Mouse (Mus musculus) CH12.LX (cell line): ENCODE results near the gene Mob3b. TPM values are rescaled to one million over a fixed set of nuclear protein-coding genes. Genes with fewer than 3 reads are reported as not detected.

Experiments used
- DNase-seq: peaks from one replicate; pipeline ENCODE4 v3.0.0-alpha.2; 2013; ENCODE audit errors: extremely low read depth
- H3K27ac ChIP-seq: 2 replicates; pipeline ENCODE4 v1.5.1; 2012; ENCODE audit warnings: low read depth, mild to moderate bottlenecking, control low read depth, moderate library complexity; ENCODE audit not compliant: insufficient read depth
- H3K27me3 ChIP-seq: replicated peaks from 2 replicates; pipeline ENCODE3; 2012; ENCODE audit warnings: inconsistent platforms
- H3K36me3 ChIP-seq, 2 experiments: replicated peaks in 1 of 2; 2 replicates each; pipeline versions ENCODE3 to v1.6.1; 2012; ENCODE audit warnings: inconsistent platforms in 1 of 2, low read length in 1 of 2, mild to moderate bottlenecking in 1 of 2, mixed read lengths in 1 of 2, moderate library complexity in 1 of 2; ENCODE audit not compliant: control insufficient read depth in 1 of 2, insufficient read depth in 1 of 2
- H3K4me1 ChIP-seq, 2 experiments: 2 replicates each; pipeline ENCODE4 v1.6.1; 2012; ENCODE audit warnings: inconsistent platforms in 1 of 2, moderate library complexity in 1 of 2; ENCODE audit not compliant: insufficient read depth in 2 of 2, control insufficient read depth in 1 of 2
- H3K4me2 ChIP-seq: 2 replicates; pipeline ENCODE4 v1.6.1; 2012; ENCODE audit warnings: low read depth, mild to moderate bottlenecking, control low read depth; ENCODE audit not compliant: poor library complexity, insufficient read depth, severe bottlenecking
- H3K4me3 ChIP-seq, 3 experiments: fragments of 150-350 bp in 1 of 3; sonication (generic) in 1 of 3; replicated peaks in 1 of 3; 2 replicates each; pipeline versions ENCODE3 to v1.5.1; 2011 to 2012; ENCODE audit warnings: low read depth in 2 of 3, low read length in 2 of 3, mild to moderate bottlenecking in 2 of 3, moderate library complexity in 2 of 3, control low read depth in 1 of 3, improper control_type of control experiment in 1 of 3, inconsistent platforms in 1 of 3, mixed read lengths in 1 of 3; ENCODE audit not compliant: poor library complexity in 1 of 3
- H3K79me2 ChIP-seq: replicated peaks from 2 replicates; pipeline ENCODE4 v1.6.1; 2012; ENCODE audit warnings: mild to moderate bottlenecking, moderate library complexity; ENCODE audit not compliant: control insufficient read depth, poor library complexity, insufficient read depth, severe bottlenecking; ENCODE audit errors: extremely low read depth
- H3K9ac ChIP-seq: 2 replicates; pipeline ENCODE4 v1.6.1; 2012; ENCODE audit warnings: low read depth, mild to moderate bottlenecking, control low read depth, moderate library complexity; ENCODE audit not compliant: insufficient read depth
- H3K9me3 ChIP-seq: replicated peaks from 2 replicates; pipeline ENCODE3; 2012; ENCODE audit warnings: low read length, inconsistent platforms, mixed read lengths
- BHLHE40 ChIP-seq: IDR thresholded peaks from 2 replicates; pipeline ENCODE4 v1.6.1; 2011; ENCODE audit warnings: mild to moderate bottlenecking, low read depth, low read length, improper control_type of control experiment
- CHD1 ChIP-seq: IDR thresholded peaks from 2 replicates; pipeline ENCODE4 v1.6.1; 2012; ENCODE audit warnings: low read depth, low read length, improper control_type of control experiment, inconsistent platforms
- CHD2 ChIP-seq: IDR thresholded peaks from 2 replicates; pipeline ENCODE4 v1.6.1; 2011; ENCODE audit warnings: low read length, improper control_type of control experiment
- CTCF ChIP-seq, 2 experiments: IDR thresholded peaks in 1 of 2; conservative IDR thresholded peaks in 1 of 2; 2 replicates each; pipeline ENCODE4 v1.5.1; 2011 to 2012; ENCODE audit warnings: low read depth in 2 of 2, low read length in 2 of 2, improper control_type of control experiment in 1 of 2, inconsistent platforms in 1 of 2, mild to moderate bottlenecking in 1 of 2, moderate library complexity in 1 of 2
- E2F4 ChIP-seq: IDR thresholded peaks from 2 replicates; pipeline ENCODE4 v1.6.1; 2011; ENCODE audit warnings: low read depth, low read length, improper control_type of control experiment; ENCODE audit not compliant: insufficient replicate concordance
- ELF1 ChIP-seq: IDR thresholded peaks from 2 replicates; pipeline ENCODE4 v1.6.1; 2014; ENCODE audit warnings: low read depth, mild to moderate bottlenecking, inconsistent platforms, low read length, improper control_type of control experiment
- EP300 ChIP-seq: IDR thresholded peaks from 2 replicates; pipeline ENCODE4 v1.6.1; 2011; ENCODE audit warnings: low read length, improper control_type of control experiment
- ETS1 ChIP-seq: conservative IDR thresholded peaks from 2 replicates; pipeline ENCODE4 v1.6.1; 2012; ENCODE audit warnings: low read depth, mild to moderate bottlenecking, inconsistent platforms, low read length, improper control_type of control experiment, moderate library complexity
- GABPA ChIP-seq: IDR thresholded peaks from 2 replicates; pipeline ENCODE4 v1.6.1; 2012; ENCODE audit warnings: low read depth, low read length, improper control_type of control experiment, inconsistent platforms; ENCODE audit not compliant: insufficient replicate concordance
- HCFC1 ChIP-seq: IDR thresholded peaks from 2 replicates; pipeline ENCODE4 v1.6.1; 2012; ENCODE audit warnings: low read depth, mild to moderate bottlenecking, inconsistent platforms, low read length, improper control_type of control experiment
- IRF4 ChIP-seq: IDR thresholded peaks from 2 replicates; pipeline ENCODE4 v1.6.1; 2014; ENCODE audit warnings: low read depth, mild to moderate bottlenecking, inconsistent platforms, low read length, improper control_type of control experiment
- JUN ChIP-seq: IDR thresholded peaks from 2 replicates; pipeline ENCODE4 v1.6.1; 2011; ENCODE audit warnings: low read depth, mild to moderate bottlenecking, low read length, improper control_type of control experiment, moderate library complexity; ENCODE audit not compliant: insufficient read depth
- JUND ChIP-seq: conservative IDR thresholded peaks from 2 replicates; pipeline ENCODE4 v1.6.1; 2011; ENCODE audit warnings: low read depth, low read length, improper control_type of control experiment
- KAT2A ChIP-seq: IDR thresholded peaks from 2 replicates; pipeline ENCODE4 v1.6.1; 2012; ENCODE audit warnings: low read length, improper control_type of control experiment, inconsistent platforms; ENCODE audit not compliant: insufficient replicate concordance
- MAFK ChIP-seq: IDR thresholded peaks from 2 replicates; pipeline ENCODE4 v1.6.1; 2011; ENCODE audit warnings: low read length, improper control_type of control experiment; ENCODE audit not compliant: insufficient replicate concordance
- MAX ChIP-seq: IDR thresholded peaks from 2 replicates; pipeline ENCODE4 v1.6.1; 2011; ENCODE audit warnings: low read length, improper control_type of control experiment
- MAZ ChIP-seq: IDR thresholded peaks from 2 replicates; pipeline ENCODE4 v1.6.1; 2012; ENCODE audit warnings: low read depth, mild to moderate bottlenecking, inconsistent platforms, low read length, improper control_type of control experiment, moderate library complexity
- MEF2A ChIP-seq: IDR thresholded peaks from 2 replicates; pipeline ENCODE4 v1.6.1; 2014; ENCODE audit warnings: low read depth, mild to moderate bottlenecking, inconsistent platforms, low read length, improper control_type of control experiment, borderline replicate concordance
- MXI1 ChIP-seq: IDR thresholded peaks from 2 replicates; pipeline ENCODE4 v1.6.1; 2011; ENCODE audit warnings: mild to moderate bottlenecking, low read depth, low read length, improper control_type of control experiment
- MYC ChIP-seq: IDR thresholded peaks from 2 replicates; pipeline ENCODE4 v1.6.1; 2011; ENCODE audit warnings: low read depth, mild to moderate bottlenecking, improper control_type of control experiment, low read length
- NELFE ChIP-seq: IDR thresholded peaks from 2 replicates; pipeline ENCODE4 v1.6.1; 2011; ENCODE audit warnings: low read depth, low read length, improper control_type of control experiment
- NRF1 ChIP-seq: IDR thresholded peaks from 2 replicates; pipeline ENCODE4 v1.6.1; 2014; ENCODE audit warnings: low read depth, mild to moderate bottlenecking, inconsistent platforms, low read length, improper control_type of control experiment, moderate library complexity
- PAX5 ChIP-seq: IDR thresholded peaks from 2 replicates; pipeline ENCODE4 v1.6.1; 2012; ENCODE audit warnings: low read length, inconsistent platforms, mixed read lengths
- POLR2A ChIP-seq: IDR thresholded peaks from 2 replicates; pipeline ENCODE4 v1.6.1; 2011; ENCODE audit warnings: low read depth, mild to moderate bottlenecking, improper control_type of control experiment, low read length
- POLR2AphosphoS2 ChIP-seq: IDR thresholded peaks from 2 replicates; pipeline ENCODE4 v1.6.1; 2011; ENCODE audit warnings: low read depth, low read length, improper control_type of control experiment
- RAD21 ChIP-seq: IDR thresholded peaks from 2 replicates; pipeline ENCODE4 v1.6.1; 2011; ENCODE audit warnings: low read depth, mild to moderate bottlenecking, low read length, improper control_type of control experiment, moderate library complexity
- RCOR1 ChIP-seq: conservative IDR thresholded peaks from 2 replicates; pipeline ENCODE4 v1.6.1; 2012; ENCODE audit warnings: low read depth, mild to moderate bottlenecking, inconsistent platforms, low read length, improper control_type of control experiment
- SIN3A ChIP-seq: IDR thresholded peaks from 2 replicates; pipeline ENCODE4 v1.6.1; 2012; ENCODE audit warnings: low read length, improper control_type of control experiment, inconsistent platforms
- SMC3 ChIP-seq: IDR thresholded peaks from 2 replicates; pipeline ENCODE4 v1.6.1; 2011; ENCODE audit warnings: low read depth, low read length, improper control_type of control experiment
- TBP ChIP-seq: conservative IDR thresholded peaks from 2 replicates; pipeline ENCODE4 v1.6.1; 2011; ENCODE audit warnings: low read depth, low read length, improper control_type of control experiment
- TCF12 ChIP-seq: IDR thresholded peaks from 2 replicates; pipeline ENCODE4 v1.6.1; 2014; ENCODE audit warnings: low read depth, mild to moderate bottlenecking, inconsistent platforms, low read length, improper control_type of control experiment
- UBTF ChIP-seq: IDR thresholded peaks from 2 replicates; pipeline ENCODE4 v1.6.1; 2012; ENCODE audit warnings: low read depth, mild to moderate bottlenecking, inconsistent platforms, low read length, improper control_type of control experiment, moderate library complexity
- USF1 ChIP-seq: IDR thresholded peaks from 2 replicates; pipeline ENCODE4 v1.6.1; 2014; ENCODE audit warnings: low read depth, mild to moderate bottlenecking, inconsistent platforms, low read length, improper control_type of control experiment
- USF2 ChIP-seq: conservative IDR thresholded peaks from 2 replicates; pipeline ENCODE4 v1.6.1; 2011; ENCODE audit warnings: low read depth, low read length, improper control_type of control experiment
- ZC3H11A ChIP-seq: IDR thresholded peaks from 2 replicates; pipeline ENCODE4 v1.6.1; 2012; ENCODE audit warnings: low read depth, mild to moderate bottlenecking, inconsistent platforms, low read length, improper control_type of control experiment
- ZKSCAN1 ChIP-seq: IDR thresholded peaks from 2 replicates; pipeline ENCODE4 v1.6.1; 2012; ENCODE audit warnings: low read depth, inconsistent platforms, low read length, improper control_type of control experiment, borderline replicate concordance
- ZMIZ1 ChIP-seq: IDR thresholded peaks from 2 replicates; pipeline ENCODE4 v1.6.1; 2012; ENCODE audit warnings: low read depth, mild to moderate bottlenecking, inconsistent platforms, low read length, improper control_type of control experiment
- ZNF384 ChIP-seq: IDR thresholded peaks from 2 replicates; pipeline ENCODE4 v1.6.1; 2012; ENCODE audit warnings: low read depth, low read length, improper control_type of control experiment, inconsistent platforms
- dilution Hi-C: fragments of 300-500 bp; cut with MboI; formaldehyde crosslinking; loops from 2 replicates; pipeline ENCODE4 v1.14.3; 2020; ENCODE audit warnings: low sequenced_read_pairs; ENCODE audit not compliant: extremely low pct_unique_long_range_greater_than_20kb, extremely low pct_ligation_motif_present
- in situ Hi-C: fragments of 300-500 bp; cut with MboI; formaldehyde crosslinking; loops from 3 replicates; pipeline ENCODE4 v1.14.3; 2019; ENCODE audit warnings: low sequenced_read_pairs, low pct_ligation_motif_present, low pct_unique_long_range_greater_than_20kb, mixed read lengths
- polyA plus RNA-seq: library from polyadenylated mRNA; unstranded; fragments of >175 nt; gene quantifications from 2 replicates; pipeline ENCODE4 v1.2.1, GENCODE M21; 2012; ENCODE audit warnings: low read depth; ENCODE audit not compliant: insufficient read length
- total RNA-seq, 2 experiments: library from RNA; depleted of rRNA; stranded (reverse); fragments of 300-350 nt in 1 of 2; fragments of >200 nt in 1 of 2; gene quantifications; 2 replicates each; pipeline ENCODE4 v1.2.3; 2012 to 2014

Gene Mob3b
- total and polyA plus RNA-seq, 3 experiments = 3.5 to 11.7 (median 11.0) TPM

DNA sequence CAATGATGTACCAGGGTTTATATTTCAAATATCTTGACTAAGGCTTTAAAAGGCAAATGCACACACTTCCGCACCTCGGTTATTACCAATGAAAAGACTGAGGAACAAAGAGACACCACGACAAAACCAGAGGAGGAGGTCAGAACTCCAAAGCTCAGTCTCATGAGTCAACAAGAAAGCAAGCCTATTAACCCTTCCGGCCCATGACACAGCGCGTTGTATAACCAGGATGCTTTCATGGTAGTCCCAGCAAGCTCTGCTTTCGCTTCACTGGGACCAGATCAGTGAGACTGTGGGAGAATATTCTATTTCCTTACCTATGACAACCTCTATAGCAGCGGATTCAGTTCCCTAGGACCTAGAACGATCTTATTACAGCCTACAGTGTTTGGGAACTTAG lies 30.5 kb downstream of the Mob3b start:
- Histone ChIP-seq H3K9ac (peak overlapping the region; percentile 65), H3K27me3 (no peaks in the 10 kb centered on the region), H3K4me3 (no peak overlapping the region), H3K36me3 (no peaks in the 10 kb centered on the region), H3K4me1 (peaks cover 36 to 94% of the 10 kb centered on the region in 2 experiments), H3K79me2 (peaks cover 43% of the 10 kb centered on the region), H3K9me3 (no peaks in the 10 kb centered on the region), H3K4me2 (peak overlapping the region; percentile 74), H3K27ac (peak overlapping the region; percentile 74)
- dilution Hi-C loops = no loop called here
- in situ Hi-C loops = no loop called here
- TF ChIP-seq CHD2 (no peak), SMC3 (no peak), MYC (peak; percentile 50), MAZ (no peak), MXI1 (no peak; the same call in 1 of the 2 replicates), RAD21 (no peak; the same call in 1 of the 2 replicates), IRF4 (peak; percentile 72), EP300 (peak; percentile 52; the same call in 1 of the 2 replicates), ZKSCAN1 (no peak), BHLHE40 (0 out of 2 replicates have a peak, but pooled peaks have one; percentile 25), PAX5 (no peak), E2F4 (no peak), ZC3H11A (no peak), ZNF384 (no peak), USF1 (no peak), MAX (peak; percentile 26; the same call in 1 of the 2 replicates), CTCF (conservative IDR thresholded peaks at IDR 0.05 in 1 of 2, IDR thresholded peaks at IDR 0.05 in 1 of 2; ENCODE audit: low read depth in 2 of 2, low read length in 2 of 2) (no peak), ELF1 (peak; percentile 48), USF2 (no peak), CHD1 (0 out of 2 replicates have a peak, but pooled peaks have one; percentile 60), KAT2A (0 out of 2 replicates have a peak, but pooled peaks have one; percentile 17), NRF1 (0 out of 2 replicates have a peak, but pooled peaks have one; percentile 19), SIN3A (no peak), JUND (peak; percentile 57; the same call in 1 of the 2 replicates), MEF2A (no peak), UBTF (no peak), POLR2A (no peak), ETS1 (0 out of 2 replicates have a peak, but pooled peaks have one; percentile 29), TBP (peak; percentile 46; the same call in 1 of the 2 replicates), NELFE (no peak), RCOR1 (0 out of 2 replicates have a peak, but pooled peaks have one; percentile 40), POLR2AphosphoS2 (no peak), MAFK (peak; percentile 68; the same call in 1 of the 2 replicates), GABPA (no peak), ZMIZ1 (no peak), TCF12 (0 out of 2 replicates have a peak, but pooled peaks have one; percentile 17), HCFC1 (no peak), JUN (0 out of 2 replicates have a peak, but pooled peaks have one; percentile 1)
- DNase-seq = no peak
